Mouse (Mus musculus) Muller cell, postnatal 12 days (primary cell): ENCODE measurements at regions not wholly inside any gene's neighbourhood (a gene's known extent, or its start where the extent isn't known, plus 50 kb on each side); places are given as distances from the start of the nearest gene placed in this dataset.

Experiments used
- DNase-seq: peaks from one replicate; pipeline ENCODE4 v3.0.0-alpha.2; 2015; ENCODE audit errors: inconsistent ontology term

DNA sequence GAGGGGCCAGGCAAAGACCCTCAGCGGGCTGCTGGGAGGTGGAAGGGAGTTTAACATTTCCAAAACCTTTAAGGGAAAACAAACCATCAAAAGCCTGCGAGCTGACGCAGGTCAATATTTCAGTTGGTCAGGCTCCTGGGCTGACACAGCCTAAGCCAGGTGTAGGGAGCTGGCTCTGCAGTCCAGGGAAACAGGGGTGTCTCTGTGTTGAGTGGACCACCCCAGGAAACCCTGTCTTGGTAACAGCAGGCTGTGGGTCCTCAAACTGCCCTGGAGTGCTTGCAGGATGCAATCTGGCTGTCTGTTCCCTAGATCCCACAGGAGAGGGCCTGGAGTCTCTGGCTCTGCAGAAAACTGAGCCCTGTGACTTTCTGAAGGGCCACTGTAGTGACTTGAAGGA, 236.2 kb upstream of the Tle3 start:
- DNase-seq, result no peak

DNA sequence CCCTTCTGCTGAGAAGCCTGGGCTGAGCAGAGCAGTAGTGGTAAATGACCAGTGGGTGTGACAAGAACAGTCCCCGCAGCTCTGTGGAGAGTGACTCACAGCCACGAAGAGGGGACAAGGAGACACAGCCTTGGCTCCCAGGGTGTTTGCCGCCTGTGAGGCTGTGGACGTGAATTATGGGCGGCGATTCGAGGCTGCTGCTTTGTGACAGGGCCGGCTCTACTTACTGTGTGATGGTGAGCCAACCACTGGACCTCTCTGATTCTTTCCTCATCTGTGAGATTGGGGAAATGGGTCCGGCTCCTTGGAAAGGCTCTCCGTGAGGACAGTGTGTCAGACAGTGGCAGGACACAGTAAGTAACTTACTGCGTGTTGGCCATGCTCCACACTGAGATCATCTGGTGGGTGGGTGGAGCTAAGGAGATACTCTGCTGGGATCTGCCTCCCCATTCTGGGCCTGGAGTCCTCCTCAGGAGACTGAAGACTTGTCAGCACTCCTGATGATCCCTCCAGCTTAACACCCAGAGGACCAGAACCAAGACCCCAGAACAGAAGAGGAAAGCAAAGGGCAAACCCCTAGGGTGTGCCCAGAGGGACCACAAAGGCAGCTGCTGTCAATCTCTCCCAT, 233.3 kb upstream of the Tle3 start:
- DNase-seq, result no peak

DNA sequence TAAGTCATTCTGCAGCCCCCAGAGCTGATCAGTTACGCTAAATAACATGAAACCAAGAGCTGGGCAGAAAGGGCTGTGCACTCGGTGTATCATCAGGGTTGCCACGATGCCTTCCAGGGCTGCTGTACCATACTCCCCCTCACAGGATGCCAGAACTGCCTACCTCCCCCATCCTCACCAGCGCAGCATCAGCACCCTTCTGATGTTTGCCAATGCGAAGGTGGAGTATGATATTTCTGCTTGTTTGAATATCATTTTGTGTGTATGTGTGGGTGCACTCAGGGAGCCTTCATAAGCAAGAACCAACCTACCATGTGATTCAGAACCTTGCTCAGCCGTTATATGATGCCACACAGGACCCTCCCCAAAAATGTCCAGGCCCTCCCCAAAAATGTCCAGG, 229.1 kb upstream of the Tle3 start:
- no peak for DNase-seq

DNA sequence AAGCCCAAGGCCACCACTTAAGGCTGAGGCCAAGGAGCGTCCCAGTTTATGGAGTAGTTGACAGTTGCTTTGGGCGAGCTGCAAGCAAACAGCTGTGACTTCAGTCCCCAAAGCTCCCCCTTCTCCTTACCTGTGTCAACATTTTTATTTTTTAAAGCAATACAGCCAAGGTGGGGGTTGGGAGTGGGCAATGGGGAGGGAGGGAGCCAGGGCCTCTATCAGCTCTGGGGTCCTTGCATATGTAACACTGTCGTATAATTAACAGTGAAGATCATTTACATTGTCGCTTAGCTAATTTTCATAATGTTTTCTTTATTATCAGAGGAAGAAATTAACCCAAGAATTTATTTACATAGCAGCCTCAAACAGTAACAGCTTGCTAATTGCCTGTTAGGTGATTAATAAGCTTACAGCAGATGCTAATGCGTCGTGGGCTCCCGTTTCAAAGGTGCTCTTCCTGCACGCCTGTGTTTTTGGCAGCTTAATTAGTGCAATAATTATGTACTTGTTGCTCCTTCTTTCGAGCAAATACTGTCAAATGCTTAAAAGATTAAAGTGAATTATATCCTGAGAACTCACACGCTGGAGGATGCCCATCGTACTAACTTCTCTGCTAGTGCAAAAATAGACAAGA, 227.4 kb upstream of the Tle3 start:
- DNase-seq, result no peak

DNA sequence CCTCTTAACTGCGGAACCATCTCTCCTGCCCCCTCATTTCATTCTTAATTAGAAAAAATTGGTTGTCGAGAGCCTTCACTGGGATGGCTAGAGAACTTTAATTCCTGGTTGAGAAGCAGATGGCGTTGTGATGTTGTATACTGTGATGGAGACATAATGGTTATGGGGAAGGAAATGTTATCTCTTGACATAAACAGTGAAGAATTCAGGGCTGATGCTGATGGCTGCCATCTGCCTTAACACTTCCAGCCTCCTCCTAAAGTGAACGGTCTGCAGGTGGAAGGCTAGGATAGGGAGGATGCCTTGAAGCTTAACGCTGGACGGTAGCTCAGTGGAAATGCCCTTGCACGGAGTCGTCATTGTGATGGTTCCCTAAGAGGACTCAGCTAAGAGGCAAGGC, 226.4 kb upstream of the Tle3 start:
- no peak for DNase-seq

DNA sequence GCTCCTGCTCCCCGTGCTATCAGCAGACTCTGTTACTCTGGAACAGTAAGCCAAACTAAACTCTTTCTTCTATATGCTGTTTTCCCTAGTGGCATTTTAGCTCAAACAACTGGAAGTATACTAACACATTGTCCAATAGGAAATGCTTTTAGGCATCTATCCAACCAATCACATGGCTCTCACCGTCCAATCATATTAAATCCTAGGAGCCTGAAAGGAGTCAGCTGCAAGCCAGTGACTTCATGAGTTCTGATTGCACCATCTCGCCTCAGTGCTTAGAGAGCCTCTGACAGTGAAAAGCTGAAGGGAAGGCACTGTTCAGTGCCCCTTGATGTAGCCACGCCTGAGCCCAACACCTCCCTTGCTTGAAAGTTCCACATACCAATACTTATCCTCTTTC, 221.0 kb upstream of the Tle3 start:
- DNase-seq, result no peak

DNA sequence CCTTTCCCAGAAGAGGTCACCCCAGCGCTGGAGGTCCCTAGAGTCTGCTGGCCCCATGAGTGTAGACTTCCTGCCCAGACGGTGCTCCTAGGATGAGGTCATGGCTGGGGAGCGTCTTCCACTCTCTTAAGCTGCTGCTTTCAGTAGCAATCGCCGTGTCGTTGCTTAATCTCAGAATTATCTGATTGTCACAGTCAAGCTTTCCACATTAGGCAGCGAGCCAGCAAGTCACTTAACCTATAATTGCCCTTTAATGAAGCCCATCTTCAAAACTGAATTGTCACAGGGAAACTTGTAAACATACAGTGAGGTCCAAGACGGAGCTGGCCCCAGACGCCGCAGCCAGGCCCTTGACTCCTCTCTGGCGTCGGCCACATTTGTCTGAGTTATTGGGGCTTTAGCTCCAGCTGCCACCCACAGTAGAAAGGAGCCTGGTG, 220.2 kb upstream of the Tle3 start:
- DNase-seq, result no peak

DNA sequence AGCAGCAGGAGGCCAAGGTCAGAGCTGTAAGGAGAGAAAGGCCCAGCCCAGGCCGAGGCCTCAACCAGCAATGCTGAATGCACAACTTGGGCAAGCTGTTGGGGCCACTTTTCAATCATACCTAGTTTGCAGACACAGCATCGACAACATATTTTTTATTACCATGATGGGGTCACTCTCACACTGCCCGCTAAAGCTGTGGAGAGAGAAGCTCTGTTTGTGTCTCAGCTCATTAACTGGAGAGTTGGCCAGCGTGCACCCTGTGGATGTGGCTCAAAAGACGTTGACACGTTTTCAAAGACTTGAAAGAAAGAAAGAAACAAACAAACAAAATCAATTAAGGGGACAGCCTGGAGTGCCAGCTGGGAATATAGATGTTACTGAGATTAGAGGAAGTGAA, 217.4 kb upstream of the Tle3 start:
- no peak for DNase-seq

DNA sequence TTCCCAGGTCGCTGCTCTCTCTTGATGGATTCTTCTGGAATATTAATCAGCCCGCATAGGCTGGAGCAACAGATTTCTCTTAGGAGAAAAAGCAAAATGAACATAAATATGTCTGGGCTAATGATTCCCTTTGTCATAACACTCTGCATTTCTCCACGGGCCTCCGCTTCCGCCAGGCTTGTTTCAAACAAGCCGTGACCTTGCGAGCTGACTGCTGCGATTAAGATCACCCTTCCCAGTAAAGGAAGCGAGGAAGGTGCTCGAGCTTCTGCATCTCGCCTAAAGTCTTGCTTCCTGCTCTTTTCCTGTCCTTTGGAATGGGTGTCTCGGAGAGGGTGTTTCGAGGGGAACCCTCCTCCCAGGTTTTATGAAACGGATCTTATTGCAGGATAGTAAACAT, 216.3 kb upstream of the Tle3 start:
- no peak for DNase-seq

DNA sequence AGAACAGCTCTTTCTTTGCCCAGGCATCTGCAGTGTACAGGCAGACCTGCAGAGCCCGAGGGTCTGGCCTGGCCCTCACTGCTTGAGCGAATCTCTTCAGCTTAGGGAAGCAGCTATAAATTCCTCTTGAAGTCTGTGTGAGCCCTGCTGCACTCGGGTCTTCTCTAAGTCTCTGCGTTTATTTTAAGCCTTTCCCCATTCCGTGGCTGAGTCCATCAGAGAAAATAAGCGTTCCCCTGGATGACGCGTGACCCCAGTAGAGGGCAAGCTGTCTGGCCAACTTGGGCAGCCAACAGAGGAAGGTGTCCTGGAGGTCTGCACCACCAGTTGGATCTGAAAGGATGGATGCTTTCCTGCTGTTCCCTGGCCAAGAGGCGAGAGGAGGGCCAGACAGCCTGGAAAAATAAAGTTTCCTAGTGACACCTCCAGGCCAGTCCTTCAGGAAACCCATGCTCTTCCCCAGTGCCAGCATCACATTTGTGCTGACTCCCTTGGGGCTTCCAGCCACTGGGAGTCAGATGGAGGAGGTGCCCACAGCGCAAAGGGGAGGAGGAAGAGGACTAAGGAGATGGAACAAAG, 213.9 kb upstream of the Tle3 start:
- DNase-seq, result peak; percentile 23

DNA sequence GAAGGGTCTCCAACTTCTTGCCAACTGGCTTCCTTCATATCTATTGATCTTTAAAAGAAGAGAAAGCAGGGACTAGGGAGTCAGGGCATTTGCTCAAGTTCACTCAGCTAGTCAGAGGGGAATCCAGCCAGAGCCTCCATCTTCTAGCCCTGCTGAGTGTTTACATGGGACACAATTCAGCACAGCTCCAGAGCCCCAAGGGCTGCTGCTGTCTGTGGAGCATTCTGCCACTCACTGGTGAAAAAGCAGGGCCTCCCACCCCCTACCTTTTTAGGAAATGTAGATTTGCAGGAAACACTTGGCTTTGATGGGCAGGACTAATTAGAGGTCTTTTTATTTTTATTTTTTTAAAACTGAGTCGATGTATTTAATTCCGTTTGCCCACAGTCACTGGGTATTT, 213.0 kb upstream of the Tle3 start:
- no peak for DNase-seq

DNA sequence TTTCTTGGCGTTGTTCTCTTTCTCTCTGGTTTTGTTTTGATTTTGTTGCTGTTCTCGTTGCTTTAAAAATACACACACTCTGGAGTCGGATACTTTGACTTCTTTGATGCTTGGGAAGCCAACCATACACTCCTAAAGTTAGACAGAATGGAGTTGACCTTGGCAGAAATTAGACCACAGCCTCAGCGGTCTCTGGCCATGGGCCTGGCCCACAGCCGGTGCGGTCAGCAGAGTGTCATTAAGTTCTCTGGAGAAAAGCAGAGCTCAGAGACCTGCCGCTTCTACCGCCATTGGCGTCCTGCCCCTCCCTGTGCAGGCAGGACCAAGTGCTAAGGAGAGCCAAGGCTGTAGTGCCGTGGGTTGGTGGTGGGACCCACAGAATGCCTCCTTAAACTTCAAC, 212.6 kb upstream of the Tle3 start:
- peak; percentile 40 for DNase-seq

DNA sequence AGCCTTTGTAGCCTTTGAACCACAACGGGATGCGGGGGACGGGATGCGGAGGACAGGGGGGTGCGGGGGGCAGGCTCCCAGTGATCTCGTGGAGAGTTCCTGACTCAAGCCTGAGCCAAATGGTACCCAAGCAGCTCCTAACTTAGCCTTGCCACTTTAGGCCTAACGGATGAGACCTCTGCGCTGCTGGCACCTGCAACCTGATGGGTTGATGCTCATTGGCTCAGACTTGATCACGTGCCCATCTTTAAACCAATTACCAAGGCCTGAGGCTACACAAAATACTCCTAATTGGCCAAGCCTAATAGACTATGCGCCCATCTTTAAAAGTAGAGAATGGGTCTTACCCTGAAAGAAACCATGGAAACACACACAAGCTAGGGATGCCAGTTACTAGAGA, 209.3 kb upstream of the Tle3 start:
- DNase-seq, result no peak

DNA sequence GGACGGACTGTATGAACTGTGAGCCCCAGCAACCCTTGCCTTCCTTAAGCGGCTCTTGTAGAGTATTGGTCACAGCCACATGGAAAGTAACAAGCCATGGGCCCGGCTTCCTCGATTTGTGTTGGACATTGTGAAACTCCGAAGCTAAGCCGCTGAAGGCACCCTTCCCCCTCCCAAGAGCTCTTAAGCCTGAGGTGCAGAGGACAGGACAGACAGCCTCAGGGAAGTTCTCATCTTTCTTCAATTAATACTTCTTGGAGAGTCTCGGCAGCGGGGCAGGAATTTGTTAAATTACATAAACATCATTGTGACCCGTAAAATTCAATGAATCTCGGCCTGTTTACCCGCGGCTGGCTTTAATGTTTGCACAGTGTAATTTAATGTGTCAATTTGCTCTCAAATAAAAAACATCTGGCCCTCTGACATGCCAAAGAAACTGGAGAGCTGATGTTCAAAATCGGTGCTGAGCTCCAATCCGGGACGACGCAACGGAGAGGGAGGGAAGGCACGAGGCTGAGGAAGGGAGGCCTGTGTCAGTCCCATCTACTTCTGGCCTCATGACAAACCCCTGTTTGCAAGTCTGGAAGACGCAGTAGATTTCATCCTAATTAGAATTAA, 208.4 kb upstream of the Tle3 start:
- no peak for DNase-seq

DNA sequence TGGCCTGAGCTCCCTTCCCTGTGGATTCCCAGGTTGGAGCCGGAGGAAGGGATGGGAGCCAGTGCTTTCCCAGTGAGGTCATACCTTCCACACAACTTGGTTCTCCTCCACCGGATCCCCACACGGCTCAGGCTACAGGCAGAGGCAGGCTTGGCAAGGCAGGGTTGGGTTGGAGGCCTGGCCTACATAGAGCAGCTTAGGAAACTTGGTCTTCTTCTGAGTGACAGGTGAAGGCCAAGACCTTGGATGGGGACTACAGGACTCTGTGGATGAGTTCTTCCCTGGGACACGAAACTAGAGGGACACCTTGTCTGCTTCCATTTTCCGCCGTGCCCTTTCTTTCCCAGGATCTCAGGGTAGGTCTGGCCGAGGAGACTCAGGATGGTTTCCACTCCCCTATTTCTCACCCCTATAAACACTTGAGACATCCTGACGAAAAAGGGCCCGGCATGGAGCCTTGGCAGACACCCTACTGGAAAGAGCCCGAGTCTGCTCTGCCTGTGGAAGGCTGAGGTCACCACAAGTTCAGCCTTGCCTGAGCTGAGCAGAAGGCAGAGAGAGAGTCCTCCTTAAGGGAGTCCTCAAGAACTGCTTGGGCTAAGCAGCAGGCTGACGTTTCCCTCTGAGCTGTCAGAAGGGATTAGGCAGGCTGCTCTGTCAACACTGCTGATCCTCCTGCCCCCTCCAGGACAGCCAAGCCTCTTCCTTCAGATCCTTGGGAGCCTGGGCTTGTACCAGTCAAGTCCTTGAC, 207.5 kb upstream of the Tle3 start:
- DNase-seq, result no peak

DNA sequence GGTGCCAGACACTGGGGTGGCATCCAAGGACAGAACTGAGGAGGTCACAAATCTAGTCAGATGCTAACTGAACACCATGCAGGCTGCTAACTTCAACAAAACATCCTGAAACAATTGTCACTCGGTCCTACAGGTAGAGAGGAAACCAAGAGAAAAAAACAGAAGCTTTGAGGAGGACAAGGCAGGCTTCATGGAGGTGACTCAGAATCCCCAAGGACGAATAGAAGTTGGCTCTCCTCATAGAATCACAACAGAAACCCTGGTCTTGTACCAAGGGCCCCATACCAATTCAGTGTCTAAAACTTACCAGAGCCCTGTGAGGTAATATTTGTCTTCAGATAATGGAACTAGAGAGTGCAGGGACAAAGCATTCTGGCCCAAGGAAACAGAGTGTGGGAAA, 206.1 kb upstream of the Tle3 start:
- DNase-seq, result no peak

DNA sequence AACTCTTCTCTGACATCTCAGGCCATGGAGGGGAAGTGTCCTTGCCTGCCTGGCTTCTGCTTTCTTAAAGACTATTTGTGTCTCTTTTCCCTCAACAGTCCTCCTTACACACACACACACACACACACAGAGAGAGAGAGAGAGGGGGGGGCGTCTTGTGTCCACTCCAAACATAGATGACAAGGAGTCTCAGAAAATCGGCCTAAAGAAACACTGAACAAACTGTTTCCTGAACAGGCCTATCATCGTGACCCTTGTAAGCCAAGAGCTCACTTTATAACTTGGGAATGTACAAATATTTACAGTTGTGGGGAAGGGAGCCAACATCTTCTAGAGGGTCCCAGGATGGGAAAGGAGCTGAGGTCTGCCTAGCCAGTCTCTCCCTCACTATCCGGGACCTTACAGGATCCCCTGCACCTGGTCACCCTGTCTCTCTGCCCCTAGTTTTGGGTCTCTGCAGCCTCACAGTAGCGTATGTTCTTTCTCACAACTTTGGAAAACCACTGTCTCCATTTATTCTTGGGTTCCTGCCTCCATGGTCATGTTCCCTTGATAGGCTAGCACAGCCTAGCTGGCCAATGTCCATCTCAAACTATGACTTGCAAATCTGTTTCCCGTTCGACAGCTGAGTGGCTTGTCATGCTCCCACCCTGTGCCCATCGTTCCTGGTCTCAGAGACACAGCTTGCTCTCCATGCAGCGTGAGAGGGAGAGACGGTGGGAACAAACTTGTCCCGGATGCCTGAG, 204.9 kb upstream of the Tle3 start:
- no peak for DNase-seq

DNA sequence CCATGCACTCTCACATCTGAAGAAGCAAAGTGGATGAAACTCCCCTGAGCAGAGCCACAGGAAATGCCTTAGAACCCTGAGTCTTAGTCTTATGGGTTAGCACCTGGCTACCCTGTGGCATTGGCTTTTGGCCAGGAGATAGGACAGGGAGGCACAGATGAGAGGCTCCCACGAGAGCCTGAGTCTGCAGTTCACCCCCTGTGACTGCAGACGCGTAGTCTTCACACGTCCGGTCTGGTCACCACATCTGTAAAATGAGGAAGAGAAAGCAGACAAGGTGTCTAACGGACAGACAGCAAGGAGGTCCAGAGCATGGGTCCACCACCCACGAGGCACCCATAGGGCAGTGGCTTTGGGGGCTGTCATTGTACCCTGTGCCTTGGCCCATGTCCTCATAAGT, 203.2 kb upstream of the Tle3 start:
- no peak for DNase-seq

DNA sequence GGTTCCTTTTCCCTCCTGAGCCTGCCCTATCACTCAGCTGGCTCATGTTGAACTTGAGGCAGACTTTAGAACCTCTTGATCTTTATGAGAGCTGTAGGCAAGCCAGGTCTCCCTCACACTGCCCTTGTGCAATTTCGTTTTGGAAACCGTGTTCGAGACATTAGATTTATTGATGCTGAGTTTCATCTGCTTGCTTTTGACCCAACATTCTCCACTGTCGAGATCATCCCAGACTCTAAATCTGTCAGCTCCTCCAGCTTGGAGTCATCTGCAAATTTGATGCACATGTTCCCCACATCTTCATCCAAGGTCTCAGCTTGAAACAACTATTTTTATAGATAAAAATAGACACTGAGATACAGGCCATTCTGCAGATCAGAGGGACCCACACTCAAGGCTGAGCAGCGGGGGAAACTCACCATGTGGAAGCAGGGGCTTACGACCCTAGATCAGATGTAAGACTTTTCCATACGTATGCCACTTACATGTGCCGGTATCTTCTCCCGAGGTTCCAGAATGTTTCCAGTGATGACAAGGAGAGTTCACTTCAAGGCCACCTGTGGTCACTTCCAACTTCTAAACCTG, 202.6 kb upstream of the Tle3 start:
- no peak for DNase-seq

DNA sequence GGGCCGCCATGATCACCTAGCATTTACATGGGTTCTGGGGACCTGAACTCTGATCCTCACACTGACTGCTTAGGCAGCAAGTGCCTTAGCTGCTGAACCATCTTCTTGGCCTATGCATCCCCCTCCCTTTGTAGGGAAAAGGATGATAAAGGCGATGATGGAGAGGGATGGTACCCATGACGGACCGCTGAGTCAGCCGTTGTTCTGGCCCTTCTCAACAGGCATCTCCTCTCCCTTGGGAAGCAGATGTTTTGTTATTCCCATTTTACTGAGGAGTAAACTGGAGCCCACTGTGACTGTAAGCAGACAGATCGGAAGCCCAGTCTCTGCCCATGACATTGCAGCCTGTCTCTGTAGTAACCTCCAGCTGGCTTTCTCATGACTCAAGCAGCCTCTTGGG, 201.2 kb upstream of the Tle3 start:
- DNase-seq, result no peak

DNA sequence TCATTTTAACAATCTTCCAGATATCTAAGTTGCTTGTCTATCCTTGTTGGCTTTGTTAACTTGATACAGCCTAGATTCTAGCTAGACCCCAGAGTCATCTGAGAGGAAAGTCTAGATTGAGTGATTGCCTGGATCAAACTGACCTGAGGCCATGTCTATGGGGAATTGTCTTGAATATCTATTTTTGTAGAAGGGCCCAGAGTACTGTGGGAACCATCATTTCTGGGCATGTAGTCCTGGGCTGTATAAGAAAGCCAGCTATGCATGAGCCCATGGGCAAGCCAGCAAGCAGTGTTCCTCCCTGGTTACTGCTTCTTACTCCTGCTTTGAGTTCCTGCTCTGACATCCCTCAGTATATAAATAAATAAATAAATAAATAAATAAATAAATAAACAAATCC, 199.7 kb upstream of the Tle3 start:
- no peak for DNase-seq
